Comparison of ENCODE assay signal across 8 mouse cellular contexts in genomic region chr14:52022709-52023459, GRCm38 (mm10). TPM values are rescaled to one million over a fixed set of nuclear protein-coding genes. Genes with fewer than 3 reads are reported as not detected.
A peak's percentile ranks its signal among the peaks of the same experiment; 100 is the strongest.
DNase-seq lines count a peak whose midpoint lies in the region; ATAC-seq and TF ChIP-seq lines count a peak whose summit lies in the region.

No protein-coding gene starts in this region.

- H3K4me3 ChIP-seq in embryonic facial prominence, embryonic 11.5 days (ENCODE audit: low read depth, low read length): peak overlapping the region; percentile 23
- H3K4me3 ChIP-seq in limb, embryonic 13.5 days: peak overlapping the region; percentile 35
- peak overlapping the region; percentile 23 for H3K4me3 ChIP-seq in midbrain, embryonic 15.5 days
- H3K4me3 ChIP-seq in spleen, adult 2 months (ENCODE audit: extremely low read depth, insufficient read depth, insufficient read length): 0 out of 2 replicates have a peak overlapping the region, but pooled peaks have one; percentile 15

- peak; percentile 59 for ATAC-seq in embryonic facial prominence, embryonic 11.5 days (replicated peaks; ENCODE audit: insufficient number of reproducible peaks, low FRiP score, low TSS enrichment, low read depth)
- ATAC-seq in limb, embryonic 13.5 days (ENCODE audit: low FRiP score, low read depth): peak; percentile 51
- ATAC-seq in midbrain, embryonic 15.5 days (replicated peaks): no peak

- H3K4me2 ChIP-seq in embryonic facial prominence, embryonic 11.5 days (ENCODE audit: low read depth, low read length): peak overlapping the region; percentile 49
- peak overlapping the region; percentile 64 for H3K4me2 ChIP-seq in limb, embryonic 13.5 days (replicated peaks)
- H3K4me2 ChIP-seq in midbrain, embryonic 15.5 days: peak overlapping the region; percentile 44

- H3K4me1 ChIP-seq in embryonic facial prominence, embryonic 11.5 days (ENCODE audit: control insufficient read depth, insufficient read depth, low read length): 0 out of 2 replicates have a peak, but pooled peaks cover 3% of the 10 kb centered on the region
- H3K4me1 ChIP-seq in limb, embryonic 13.5 days: peaks cover 36% of the 10 kb centered on the region
- peaks cover 35% of the 10 kb centered on the region for H3K4me1 ChIP-seq in midbrain, embryonic 15.5 days
- peaks cover 11% of the 10 kb centered on the region; the same call in 1 of the 2 replicates for H3K4me1 ChIP-seq in spleen, adult 2 months (ENCODE audit: control insufficient read depth, insufficient read depth, insufficient read length)

- 5% methylated on average over 23 of the region's 23 CpGs for WGBS in embryonic facial prominence, embryonic 11.5 days
- 5% methylated on average over 23 of the region's 23 CpGs for WGBS in limb, embryonic 13.5 days
- 2% methylated on average over 23 of the region's 23 CpGs for WGBS in midbrain, embryonic 15.5 days
- 9% methylated on average over 23 of the region's 23 CpGs for WGBS in spleen, adult 2 months

- DNase-seq in layer of hippocampus, adult 11-12 months (ENCODE audit: low spot score): peak; percentile 90
- no peak for DNase-seq in layer of hippocampus, adult 9-10 months (ENCODE audit: low spot score)
- peak; percentile 91 for DNase-seq in embryonic facial prominence, embryonic 11.5 days (ENCODE audit: low spot score)
- peak; percentile 99 for DNase-seq in heart, adult 11 months
- peak; percentile 94 for DNase-seq in kidney, adult 11 months
- peak; percentile 79 to 86 for DNase-seq in spleen, adult 2 months (ENCODE audit: low read depth in 1 of 2, low spot score in 2 of 2)

- H3K9ac ChIP-seq in embryonic facial prominence, embryonic 11.5 days (replicated peaks; ENCODE audit: low read length): peak overlapping the region; percentile 53
- peak overlapping the region; percentile 54 for H3K9ac ChIP-seq in limb, embryonic 13.5 days
- H3K9ac ChIP-seq in midbrain, embryonic 15.5 days: peak overlapping the region; percentile 27

- H3K9me3 ChIP-seq in embryonic facial prominence, embryonic 11.5 days (replicated peaks; ENCODE audit: control insufficient read depth, low read length): no peaks in the 10 kb centered on the region
- no peaks in the 10 kb centered on the region for H3K9me3 ChIP-seq in limb, embryonic 13.5 days
- no peaks in the 10 kb centered on the region for H3K9me3 ChIP-seq in midbrain, embryonic 15.5 days

- no peaks in the 10 kb centered on the region for H3K36me3 ChIP-seq in embryonic facial prominence, embryonic 11.5 days (replicated peaks; ENCODE audit: control insufficient read depth, insufficient read depth, low read depth, low read length)
- H3K36me3 ChIP-seq in limb, embryonic 13.5 days: no peaks in the 10 kb centered on the region; the same call in 1 of the 2 replicates
- H3K36me3 ChIP-seq in midbrain, embryonic 15.5 days (replicated peaks): no peaks in the 10 kb centered on the region
- H3K36me3 ChIP-seq in spleen, adult 2 months (ENCODE audit: control insufficient read depth, insufficient read depth, low read length): no peaks in the 10 kb centered on the region

- H3K27me3 ChIP-seq in embryonic facial prominence, embryonic 11.5 days (ENCODE audit: control insufficient read depth, insufficient read depth, low read length): no peaks in the 10 kb centered on the region
- no peaks in the 10 kb centered on the region for H3K27me3 ChIP-seq in limb, embryonic 13.5 days
- H3K27me3 ChIP-seq in midbrain, embryonic 15.5 days (replicated peaks): no peaks in the 10 kb centered on the region
- H3K27me3 ChIP-seq in spleen, adult 2 months (ENCODE audit: control insufficient read depth, insufficient read depth, low read length): no peaks in the 10 kb centered on the region

- peak; percentile 84; the same call in 1 of the 2 replicates for TF ChIP-seq CTCF in spleen, adult 2 months (IDR thresholded peaks at IDR 0.05; ENCODE audit: extremely low read depth, insufficient read depth, insufficient read length, insufficient replicate concordance)

- TF ChIP-seq POLR2A in spleen, adult 2 months (IDR thresholded peaks at IDR 0.05; ENCODE audit: low read depth, low read length): no peak; the same call in 1 of the 2 replicates

- peak overlapping the region; percentile 76 for H3K27ac ChIP-seq in embryonic facial prominence, embryonic 11.5 days (replicated peaks; ENCODE audit: low read depth, low read length)
- peak overlapping the region; percentile 87 for H3K27ac ChIP-seq in limb, embryonic 13.5 days
- peak overlapping the region; percentile 76 for H3K27ac ChIP-seq in midbrain, embryonic 15.5 days
- H3K27ac ChIP-seq in spleen, adult 2 months (ENCODE audit: insufficient read depth, low read length): peak overlapping the region; percentile 74

RNA-seq across cellular contexts. Expression of gene Zfp219, which starts 2.4 kb away (rescaled TPM):
- polyA plus RNA-seq in embryonic facial prominence, embryonic 11.5 days (2014; fragmentation: Nextera tagmentation; extraction: Ambion mirVana): 54.7 and 63.2 TPM in 2 replicates
- polyA plus RNA-seq in limb, embryonic 13.5 days (2015; fragmentation: Nextera tagmentation; extraction: Ambion mirVana): 30.8 and 32.2 TPM in 2 replicates
- polyA plus RNA-seq in midbrain, embryonic 15.5 days (2015; fragmentation: Nextera tagmentation; extraction: Ambion mirVana): 45.9 and 54.5 TPM in 2 replicates
- polyA plus RNA-seq in spleen, adult 2 months (2012; rRNA removed): 31.0 and 46.5 TPM in 2 replicates

RNA-seq across cellular contexts. Expression of gene Tmem253, which starts 7.4 kb away (rescaled TPM):
- 0.35 and 1.5 TPM in 2 replicates for polyA plus RNA-seq in embryonic facial prominence, embryonic 11.5 days (2014; fragmentation: Nextera tagmentation; extraction: Ambion mirVana)
- 0.78 and 1.4 TPM in 2 replicates for polyA plus RNA-seq in limb, embryonic 13.5 days (2015; fragmentation: Nextera tagmentation; extraction: Ambion mirVana)
- polyA plus RNA-seq in midbrain, embryonic 15.5 days (2015; fragmentation: Nextera tagmentation; extraction: Ambion mirVana): 0.50 and 0.78 TPM in 2 replicates
- polyA plus RNA-seq in spleen, adult 2 months (2012; rRNA removed): 0.27 and 0.36 TPM in 2 replicates

RNA-seq across cellular contexts. Expression of gene Olfr221, which starts 19.4 kb away (rescaled TPM):
- not detected in 2 replicates for polyA plus RNA-seq in embryonic facial prominence, embryonic 11.5 days (2014; fragmentation: Nextera tagmentation; extraction: Ambion mirVana)
- not detected in 2 replicates for polyA plus RNA-seq in limb, embryonic 13.5 days (2015; fragmentation: Nextera tagmentation; extraction: Ambion mirVana)
- not detected in 2 replicates for polyA plus RNA-seq in midbrain, embryonic 15.5 days (2015; fragmentation: Nextera tagmentation; extraction: Ambion mirVana)
- polyA plus RNA-seq in spleen, adult 2 months (2012; rRNA removed): not detected in 2 replicates

RNA-seq across cellular contexts. Expression of gene Arhgef40, which starts 38.4 kb away (rescaled TPM):
- polyA plus RNA-seq in embryonic facial prominence, embryonic 11.5 days (2014; fragmentation: Nextera tagmentation; extraction: Ambion mirVana): 82.6 and 91.9 TPM in 2 replicates
- polyA plus RNA-seq in limb, embryonic 13.5 days (2015; fragmentation: Nextera tagmentation; extraction: Ambion mirVana): 189 and 203 TPM in 2 replicates
- polyA plus RNA-seq in midbrain, embryonic 15.5 days (2015; fragmentation: Nextera tagmentation; extraction: Ambion mirVana): 89.2 and 90.9 TPM in 2 replicates
- polyA plus RNA-seq in spleen, adult 2 months (2012; rRNA removed): 18.4 and 19.3 TPM in 2 replicates
